Mouse (Mus musculus): ENCODE measurements at regions not wholly inside any gene's neighbourhood (a gene's known extent, or its start where the extent isn't known, plus 50 kb on each side); places are given as distances from the start of the nearest gene placed in this dataset.

DNA sequence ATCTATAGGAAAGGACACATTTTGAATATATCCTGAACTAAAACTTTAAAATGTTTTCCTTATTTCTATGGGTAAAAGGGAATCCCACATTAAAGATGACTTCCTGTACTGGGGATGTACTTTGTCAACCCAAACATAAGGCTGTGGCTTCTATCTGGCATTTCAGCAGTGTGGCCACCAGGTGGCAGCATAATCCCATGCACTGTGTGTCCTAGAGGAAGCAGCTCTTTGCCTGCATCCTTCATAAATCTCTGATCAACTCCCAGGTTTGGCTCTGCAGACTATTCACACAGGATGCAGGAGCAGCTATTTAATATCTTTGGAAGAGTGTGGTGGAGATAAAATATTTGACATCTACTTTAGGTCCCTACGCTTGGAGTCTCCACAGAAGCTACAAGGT, 59.1 kb downstream of the Bmp15 start:
- peak; percentile 62 for DNase-seq

DNA sequence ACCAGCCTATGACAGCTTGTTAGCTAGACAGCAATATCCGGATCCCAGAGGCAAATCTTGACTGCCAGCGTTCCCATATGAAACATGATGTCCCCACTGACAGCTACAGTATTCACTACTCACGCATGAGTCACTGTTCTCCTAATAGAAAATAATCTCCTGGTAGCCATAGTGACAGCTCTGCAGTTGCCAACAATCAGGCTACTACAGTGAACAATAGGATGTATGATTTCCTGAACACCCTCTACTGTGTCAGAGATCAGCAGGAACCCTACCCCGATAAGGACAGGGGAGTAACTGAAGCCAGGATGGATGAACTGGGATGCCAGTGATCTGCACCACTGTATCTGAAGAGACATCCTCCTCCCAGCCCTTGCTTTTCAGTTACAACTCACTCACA, 62.0 kb downstream of the Bmp15 start:
- no peak for DNase-seq

DNA sequence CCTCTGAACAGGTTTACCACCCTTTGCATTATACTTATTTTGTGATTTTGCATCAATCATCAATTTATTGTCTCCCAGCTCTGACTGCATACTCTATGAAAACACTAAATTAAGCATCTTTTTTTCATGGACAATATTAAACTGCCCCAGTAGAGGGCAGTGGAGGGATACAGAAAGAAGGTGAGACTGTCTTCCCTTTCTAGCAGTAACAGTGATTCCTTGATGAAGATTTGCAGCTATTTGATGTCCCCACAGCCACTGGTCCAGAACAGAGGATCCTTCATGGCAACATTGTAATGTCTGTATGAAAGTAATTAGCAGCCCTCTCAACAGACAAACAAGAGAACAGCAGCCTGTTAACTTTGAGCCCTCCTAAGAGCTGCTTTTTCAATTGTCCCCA, 66.5 kb downstream of the Bmp15 start:
- DNase-seq = peak; percentile 22

DNA sequence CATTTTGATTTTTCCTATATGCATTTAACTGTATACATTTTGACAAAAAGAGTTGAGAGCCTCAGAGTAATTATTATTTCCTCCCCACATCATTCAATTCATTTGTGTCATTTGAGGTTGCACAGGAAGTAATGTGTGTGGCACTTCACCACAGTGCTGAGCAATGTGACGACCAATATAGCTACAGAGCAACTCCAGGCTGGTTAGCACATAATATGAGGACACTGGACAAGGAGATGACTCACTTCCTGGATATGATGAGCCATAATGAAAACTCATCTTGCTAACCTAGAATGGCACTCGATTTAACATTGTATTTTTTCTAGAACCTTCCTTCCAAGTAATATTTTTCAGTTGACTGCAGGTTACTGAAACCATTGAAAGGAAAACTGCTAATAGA, 67.6 kb downstream of the Bmp15 start:
- DNase-seq = no peak
